Mouse (Mus musculus): Measurements from ENCODE around the gene Slc17a6. TPM values are rescaled to one million over a fixed set of nuclear protein-coding genes. Genes with fewer than 3 reads are reported as not detected.
"Not testable (repeated sequence)": the region's sequence is repeated elsewhere in the genome, so short reads cannot be mapped to it uniquely, and the experiment has no call there.

The Slc17a6 gene
- total RNA-seq, 2 experiments from 2014 or later, result not detected

DNA sequence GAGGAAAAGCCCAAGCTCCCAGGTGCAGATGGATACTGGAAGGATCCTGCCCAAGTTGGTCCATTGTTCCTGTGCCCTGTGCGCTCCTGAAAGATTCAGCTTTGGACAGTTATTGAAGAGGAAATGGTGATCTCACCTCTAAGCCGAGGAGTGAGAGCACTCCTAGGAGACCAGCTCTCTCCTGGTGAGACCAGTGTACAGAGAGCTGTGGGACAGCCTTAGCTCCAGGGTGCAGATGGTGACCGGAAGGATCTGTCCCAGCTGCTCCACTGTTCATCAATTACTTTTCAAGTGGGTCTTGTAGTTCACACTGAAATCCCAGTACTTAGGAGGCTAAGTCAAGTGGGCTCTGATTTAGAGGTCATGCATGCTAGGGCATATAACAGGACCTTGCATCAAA is 35.3 kb downstream of the Slc17a6 start:
- ATAC-seq (replicated peaks; ENCODE audit: low FRiP score, low TSS enrichment, poor library complexity, severe bottlenecking), result no peak

GRCm38 (mm10) chr7:51662441-51662840 is 40.6 kb downstream of the Slc17a6 start:
- ATAC-seq (replicated peaks; ENCODE audit: low FRiP score, low TSS enrichment, poor library complexity, severe bottlenecking), result no peak

DNA sequence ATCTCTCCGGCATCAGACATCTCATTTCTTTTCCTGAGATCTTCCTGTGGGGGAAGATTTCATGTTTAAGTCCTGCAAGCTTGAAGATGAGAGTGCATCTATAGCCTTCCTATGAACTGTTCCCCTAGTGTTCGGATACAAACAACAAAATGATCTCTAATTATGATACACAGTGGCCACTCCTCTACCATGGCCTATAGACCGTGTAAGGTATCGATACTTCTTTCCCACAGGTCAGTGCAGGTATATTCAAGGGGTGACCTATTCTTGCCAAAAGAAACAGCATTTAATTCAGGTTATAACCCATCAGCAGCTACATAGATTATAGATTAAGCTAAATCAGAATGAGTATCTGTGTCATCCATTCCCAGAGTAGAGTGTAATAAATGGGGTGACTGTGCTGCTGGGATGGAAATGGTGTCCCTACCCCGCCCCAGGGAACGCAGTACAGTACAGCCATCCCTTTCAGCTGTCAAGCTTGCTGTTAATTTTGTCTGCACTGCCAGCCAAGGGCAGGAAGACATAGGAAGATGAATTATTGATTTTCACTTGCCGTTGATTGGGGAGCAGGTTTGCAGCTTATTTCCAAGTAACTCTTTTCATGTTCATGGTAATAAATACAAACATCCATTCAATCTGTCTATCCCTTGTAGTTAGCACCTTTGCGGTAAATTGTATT is 71.9 kb downstream of the Slc17a6 start:
- ATAC-seq (replicated peaks; ENCODE audit: low FRiP score, low TSS enrichment, poor library complexity, severe bottlenecking), result no peak

GRCm38 (mm10) chr7:51694452-51694851 is 72.6 kb downstream of the Slc17a6 start:
- no peak for ATAC-seq (replicated peaks; ENCODE audit: low FRiP score, low TSS enrichment, poor library complexity, severe bottlenecking)

- no peak for ATAC-seq (replicated peaks; ENCODE audit: low FRiP score, low TSS enrichment, poor library complexity, severe bottlenecking)
Measured at GRCm38 (mm10) chr7:51709508-51709907, 87.7 kb downstream of the Slc17a6 start.

GRCm38 (mm10) chr7:51710346-51710745 is 88.5 kb downstream of the Slc17a6 start:
- ATAC-seq (replicated peaks; ENCODE audit: low FRiP score, low TSS enrichment, poor library complexity, severe bottlenecking), result not testable (repeated sequence)

DNA sequence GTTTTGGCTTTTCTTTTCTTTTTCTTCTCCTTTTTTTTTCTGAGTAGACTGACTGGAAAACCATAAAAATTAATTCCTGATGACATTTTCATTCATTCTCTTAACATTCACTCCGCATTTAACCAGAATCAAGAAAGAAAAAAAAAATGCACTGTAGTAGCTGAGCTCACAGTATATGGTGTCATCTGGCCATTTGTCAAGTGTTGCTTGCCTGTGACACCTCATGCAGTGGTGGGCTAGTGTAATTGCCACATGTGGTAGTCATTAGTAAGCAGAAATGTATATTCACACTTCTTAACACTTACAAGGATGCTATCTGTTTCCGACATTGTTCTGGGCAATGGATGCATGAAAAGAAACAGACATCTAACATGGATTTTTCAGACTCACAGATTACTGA is 94.0 kb downstream of the Slc17a6 start:
- no peak for ATAC-seq (replicated peaks; ENCODE audit: low FRiP score, low TSS enrichment, poor library complexity, severe bottlenecking)

Other genes with a start within 250 kb of the Slc17a6 start
- gene Ano5, start 111.0 kb upstream of the Slc17a6 start, total RNA-seq (2014; fragmentation: Nextera tagmentation), result not detected in 2 replicates
- gene Ano5, start 111.0 kb upstream of the Slc17a6 start, total RNA-seq (2017), result not detected in 2 replicates
- 8.5 and 21.8 TPM in 2 replicates for gene Gas2, start 240.0 kb downstream of the Slc17a6 start, total RNA-seq (2014; fragmentation: Nextera tagmentation)
- gene Gas2, start 240.0 kb downstream of the Slc17a6 start, total RNA-seq (2017), result 6.3 and 9.0 TPM in 2 replicates
- 11.9 and 19.4 TPM in 2 replicates for gene Fancf, start 240.3 kb downstream of the Slc17a6 start, total RNA-seq (2014; fragmentation: Nextera tagmentation)
- 9.3 and 12.4 TPM in 2 replicates for gene Fancf, start 240.3 kb downstream of the Slc17a6 start, total RNA-seq (2017)